Mouse (Mus musculus) stomach, postnatal 0 days (tissue): ENCODE measurements around the gene Borcs7.

Source experiments
- CTCF ChIP-seq: IDR thresholded peaks from 2 replicates; pipeline ENCODE4 v1.5.1; 2016; ENCODE audit warnings: antibody characterized with exemption, low read depth, mild to moderate bottlenecking, moderate library complexity
- EP300 ChIP-seq: optimal IDR thresholded peaks from 2 replicates; pipeline ENCODE3; 2016; ENCODE audit warnings: antibody characterized with exemption

GRCm38 (mm10) chr19:46690387-46690786 lies 681 bp downstream of the Borcs7 start:
- TF ChIP-seq CTCF = no peak
- TF ChIP-seq EP300 = no peak
